Mouse (Mus musculus) MEL (cell line): ENCODE data around the gene Fbn1. TPM values are rescaled to one million over a fixed set of nuclear protein-coding genes. Genes with fewer than 3 reads are reported as not detected.

Source experiments
- DNase-seq: peaks from one replicate; pipeline ENCODE4 v3.0.0; 2011; ENCODE audit warnings: low read depth, low spot score
- H3K27ac ChIP-seq: 2 replicates; pipeline ENCODE4 v1.5.1; 2012; ENCODE audit warnings: low read depth, mild to moderate bottlenecking, control low read depth, low read length, moderate library complexity; ENCODE audit not compliant: control insufficient read depth
- H3K27me3 ChIP-seq, 2 experiments: fragments of 150-350 bp in 1 of 2; sonication (generic) in 1 of 2; 2 replicates each; pipeline ENCODE4 v1.6.1; 2012; ENCODE audit warnings: low read length in 2 of 2, mild to moderate bottlenecking in 2 of 2, improper control_type of control experiment in 1 of 2, moderate library complexity in 1 of 2; ENCODE audit not compliant: insufficient read depth in 2 of 2, control insufficient read depth in 1 of 2
- H3K36me3 ChIP-seq, 2 experiments: 2 replicates each; pipeline ENCODE4 v1.6.1; 2012 to 2014; ENCODE audit warnings: low read length in 2 of 2, improper control_type of control experiment in 1 of 2, inconsistent platforms in 1 of 2, mild to moderate bottlenecking in 1 of 2; ENCODE audit not compliant: insufficient read depth in 2 of 2, control insufficient read depth in 1 of 2
- H3K4me1 ChIP-seq, 2 experiments: fragments of 150-350 bp in 1 of 2; sonication (generic) in 1 of 2; 2 replicates each; pipeline ENCODE4 v1.6.1; 2012; ENCODE audit warnings: low read length in 2 of 2, improper control_type of control experiment in 1 of 2, mild to moderate bottlenecking in 1 of 2; ENCODE audit not compliant: insufficient read depth in 2 of 2, control insufficient read depth in 1 of 2
- H3K4me3 ChIP-seq, 2 experiments: fragments of 150-350 bp in 1 of 2; sonication (generic) in 1 of 2; 2 replicates each; pipeline ENCODE4 v1.5.1; 2012; ENCODE audit warnings: low read depth in 2 of 2, low read length in 2 of 2, mild to moderate bottlenecking in 2 of 2, moderate library complexity in 2 of 2, control low read depth in 1 of 2, improper control_type of control experiment in 1 of 2; ENCODE audit not compliant: control insufficient read depth in 1 of 2, insufficient read depth in 1 of 2
- H3K79me2 ChIP-seq: 2 replicates; pipeline ENCODE4 v1.6.1; 2012; ENCODE audit warnings: mild to moderate bottlenecking, low read length, moderate library complexity; ENCODE audit not compliant: control insufficient read depth, poor library complexity, insufficient read depth
- H3K9ac ChIP-seq: 2 replicates; pipeline ENCODE4 v1.6.1; 2012; ENCODE audit warnings: low read depth, mild to moderate bottlenecking, control low read depth, low read length, moderate library complexity; ENCODE audit not compliant: control insufficient read depth, poor library complexity, severe bottlenecking
- H3K9me3 ChIP-seq: fragments of 150-350 bp; sonication (generic); replicated peaks from 2 replicates; pipeline ENCODE4 v1.6.1; 2012; ENCODE audit warnings: mild to moderate bottlenecking, low read length, improper control_type of control experiment, moderate library complexity; ENCODE audit not compliant: insufficient read depth
- CHD1 ChIP-seq: IDR thresholded peaks from 2 replicates; pipeline ENCODE4 v1.6.1; 2012; ENCODE audit warnings: low read depth, mild to moderate bottlenecking, inconsistent platforms, low read length, improper control_type of control experiment
- CHD2 ChIP-seq: IDR thresholded peaks from 2 replicates; pipeline ENCODE4 v1.6.1; 2011; ENCODE audit warnings: low read length, improper control_type of control experiment
- CTCF ChIP-seq, 3 experiments: IDR thresholded peaks in 2 of 3; conservative IDR thresholded peaks in 1 of 3; 2 replicates each; pipeline ENCODE4 v1.5.1; 2011 to 2012; ENCODE audit warnings: low read length in 3 of 3, low read depth in 2 of 3, mild to moderate bottlenecking in 2 of 3, improper control_type of control experiment in 1 of 3, inconsistent platforms in 1 of 3, mixed read lengths in 1 of 3, moderate library complexity in 1 of 3; ENCODE audit not compliant: control insufficient read depth in 1 of 3, insufficient read depth in 1 of 3, poor library complexity in 1 of 3, severe bottlenecking in 1 of 3
- E2F4 ChIP-seq: IDR thresholded peaks from 2 replicates; pipeline ENCODE4 v1.6.1; 2011; ENCODE audit warnings: low read depth, low read length, improper control_type of control experiment, borderline replicate concordance
- ETS1 ChIP-seq: IDR thresholded peaks from 2 replicates; pipeline ENCODE4 v1.6.1; 2012; ENCODE audit warnings: low read depth, mild to moderate bottlenecking, inconsistent platforms, low read length, improper control_type of control experiment, moderate library complexity
- GABPA ChIP-seq: IDR thresholded peaks from 2 replicates; pipeline ENCODE4 v1.6.1; 2012; ENCODE audit warnings: low read depth, mild to moderate bottlenecking, inconsistent platforms, low read length, improper control_type of control experiment, moderate library complexity
- HCFC1 ChIP-seq: IDR thresholded peaks from 2 replicates; pipeline ENCODE4 v1.6.1; 2012; ENCODE audit warnings: low read depth, mild to moderate bottlenecking, inconsistent platforms, low read length, improper control_type of control experiment, moderate library complexity
- JUND ChIP-seq: IDR thresholded peaks from 2 replicates; pipeline ENCODE4 v1.6.1; 2011; ENCODE audit warnings: low read depth, mild to moderate bottlenecking, improper control_type of control experiment, low read length
- MAFK ChIP-seq: IDR thresholded peaks from 2 replicates; pipeline ENCODE4 v1.6.1; 2011; ENCODE audit warnings: low read depth, mild to moderate bottlenecking, low read length, improper control_type of control experiment, borderline replicate concordance
- MAX ChIP-seq: IDR thresholded peaks from 2 replicates; pipeline ENCODE4 v1.6.1; 2011; ENCODE audit warnings: low read length, improper control_type of control experiment
- MAZ ChIP-seq: IDR thresholded peaks from 2 replicates; pipeline ENCODE4 v1.6.1; 2012; ENCODE audit warnings: low read depth, mild to moderate bottlenecking, inconsistent platforms, low read length, improper control_type of control experiment
- MEF2A ChIP-seq: IDR thresholded peaks from 2 replicates; pipeline ENCODE4 v1.6.1; 2014; ENCODE audit warnings: low read depth, mild to moderate bottlenecking, inconsistent platforms, low read length, improper control_type of control experiment; ENCODE audit not compliant: poor library complexity, insufficient replicate concordance, severe bottlenecking; ENCODE audit errors: extremely low read depth
- MXI1 ChIP-seq: IDR thresholded peaks from 2 replicates; pipeline ENCODE4 v1.6.1; 2011; ENCODE audit warnings: mild to moderate bottlenecking, low read depth, low read length, improper control_type of control experiment
- MYB ChIP-seq: IDR thresholded peaks from 2 replicates; pipeline ENCODE4 v1.6.1; 2011; ENCODE audit warnings: mild to moderate bottlenecking, low read depth, low read length, improper control_type of control experiment
- MYC ChIP-seq: IDR thresholded peaks from 2 replicates; pipeline ENCODE4 v1.6.1; 2011; ENCODE audit warnings: low read depth, mild to moderate bottlenecking, low read length, improper control_type of control experiment, moderate library complexity
- NELFE ChIP-seq: IDR thresholded peaks from 2 replicates; pipeline ENCODE4 v1.6.1; 2011; ENCODE audit warnings: low read depth, low read length, improper control_type of control experiment
- NRF1 ChIP-seq: IDR thresholded peaks from 2 replicates; pipeline ENCODE4 v1.6.1; 2014; ENCODE audit warnings: low read depth, mild to moderate bottlenecking, inconsistent platforms, low read length, improper control_type of control experiment, moderate library complexity; ENCODE audit not compliant: poor library complexity, insufficient read depth, severe bottlenecking
- POLR2A ChIP-seq, 2 experiments: IDR thresholded peaks; 2 replicates each; pipeline ENCODE4 v1.6.1; 2011 to 2012; ENCODE audit warnings: low read length in 2 of 2, mild to moderate bottlenecking in 2 of 2, control low read depth in 1 of 2, improper control_type of control experiment in 1 of 2, low read depth in 1 of 2, moderate library complexity in 1 of 2; ENCODE audit not compliant: control insufficient read depth in 1 of 2, insufficient read depth in 1 of 2, poor library complexity in 1 of 2
- POLR2AphosphoS2 ChIP-seq: IDR thresholded peaks from 2 replicates; pipeline ENCODE4 v1.6.1; 2011; ENCODE audit warnings: low read length, improper control_type of control experiment
- POLR2AphosphoS5 ChIP-seq: IDR thresholded peaks from 2 replicates; pipeline ENCODE4 v1.6.1; 2012; ENCODE audit warnings: low read depth, borderline replicate concordance, mild to moderate bottlenecking, inconsistent platforms, low read length, moderate library complexity, mixed read lengths
- RAD21 ChIP-seq: IDR thresholded peaks from 2 replicates; pipeline ENCODE4 v1.6.1; 2011; ENCODE audit warnings: mild to moderate bottlenecking, low read depth, low read length, improper control_type of control experiment
- SIN3A ChIP-seq: IDR thresholded peaks from 2 replicates; pipeline ENCODE4 v1.6.1; 2012; ENCODE audit warnings: low read length, improper control_type of control experiment, inconsistent platforms
- SMC3 ChIP-seq: IDR thresholded peaks from 2 replicates; pipeline ENCODE4 v1.6.1; 2011; ENCODE audit warnings: low read depth, low read length, improper control_type of control experiment
- TAL1 ChIP-seq: IDR thresholded peaks from 2 replicates; pipeline ENCODE4 v1.6.1; 2012; ENCODE audit warnings: mild to moderate bottlenecking, inconsistent platforms, low read length, moderate library complexity, mixed read lengths
- TBP ChIP-seq: IDR thresholded peaks from 2 replicates; pipeline ENCODE4 v1.8.0; 2011; ENCODE audit warnings: low read depth, low read length, improper control_type of control experiment
- UBTF ChIP-seq: IDR thresholded peaks from 2 replicates; pipeline ENCODE4 v1.6.1; 2012; ENCODE audit warnings: low read depth, mild to moderate bottlenecking, inconsistent platforms, low read length, improper control_type of control experiment, moderate library complexity, borderline replicate concordance; ENCODE audit not compliant: insufficient read depth
- USF1 ChIP-seq: IDR thresholded peaks from 2 replicates; pipeline ENCODE4 v1.6.1; 2014; ENCODE audit warnings: low read depth, mild to moderate bottlenecking, inconsistent platforms, low read length, improper control_type of control experiment, moderate library complexity
- ZC3H11A ChIP-seq: IDR thresholded peaks from 2 replicates; pipeline ENCODE4 v1.6.1; 2012; ENCODE audit warnings: low read depth, mild to moderate bottlenecking, inconsistent platforms, low read length, improper control_type of control experiment
- ZKSCAN1 ChIP-seq: IDR thresholded peaks from 2 replicates; pipeline ENCODE4 v1.6.1; 2012; ENCODE audit warnings: low read depth, mild to moderate bottlenecking, inconsistent platforms, low read length, improper control_type of control experiment, moderate library complexity
- ZMIZ1 ChIP-seq: IDR thresholded peaks from 2 replicates; pipeline ENCODE4 v1.6.1; 2012; ENCODE audit warnings: low read depth, mild to moderate bottlenecking, inconsistent platforms, low read length, improper control_type of control experiment, moderate library complexity
- polyA plus RNA-seq, 2 experiments: library from polyadenylated mRNA; stranded (reverse) in 1 of 2; unstranded in 1 of 2; fragments of >175 nt in 1 of 2; fragments of >200 nt in 1 of 2; gene quantifications; 2 replicates each; pipeline versions ENCODE4 v1.2.1 to v1.2.4; 2012; ENCODE audit warnings: low replicate concordance in 2 of 2, low read depth in 1 of 2; ENCODE audit not compliant: insufficient read length in 2 of 2, insufficient read depth in 1 of 2, missing spikeins in 1 of 2
- total RNA-seq: library from RNA; depleted of rRNA; stranded (reverse); fragments of 300-350 nt; gene quantifications from 2 replicates; pipeline ENCODE4 v1.2.3, GENCODE M21; 2012

Fbn1 gene
- total and polyA plus RNA-seq, 3 experiments = 0.01 TPM; not detected in 2

DNA sequence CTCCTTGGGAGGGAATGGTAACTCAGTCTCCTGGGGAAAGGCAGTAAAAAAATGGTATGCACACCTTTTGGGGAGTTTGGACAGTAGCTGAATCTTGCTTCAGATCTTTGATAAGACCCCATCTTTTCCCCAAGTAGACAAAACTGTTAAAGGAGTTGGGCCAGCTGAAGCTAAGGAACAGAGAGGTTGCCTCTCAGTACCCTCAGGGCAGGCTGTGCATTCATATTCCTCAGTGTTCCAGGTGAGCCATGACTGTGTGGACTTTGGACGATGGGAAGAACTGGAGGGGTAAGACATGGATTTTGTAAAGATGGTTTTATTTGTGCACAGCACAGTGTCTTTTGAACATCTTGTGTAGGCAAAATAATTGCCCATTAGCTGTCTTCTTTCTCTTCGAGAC, 247.5 kb downstream of the Fbn1 start:
- no peak for DNase-seq
- Histone ChIP-seq H3K4me3 (no peak overlapping the region), H3K36me3 (peaks cover 8 to 15% of the 10 kb centered on the region in 2 experiments), H3K27ac (no peak overlapping the region), H3K9ac (no peak overlapping the region), H3K27me3 (no peaks in the 10 kb centered on the region), H3K79me2 (peaks cover 1% of the 10 kb centered on the region; the same call in 1 of the 2 replicates), H3K4me1 (no peaks in the 10 kb centered on the region; a peak in 2 of 4 replicates), H3K9me3 (no peaks in the 10 kb centered on the region)
- TF ChIP-seq USF1 (no peak), CHD2 (no peak), ETS1 (no peak), NELFE (no peak), MAZ (no peak)

DNA sequence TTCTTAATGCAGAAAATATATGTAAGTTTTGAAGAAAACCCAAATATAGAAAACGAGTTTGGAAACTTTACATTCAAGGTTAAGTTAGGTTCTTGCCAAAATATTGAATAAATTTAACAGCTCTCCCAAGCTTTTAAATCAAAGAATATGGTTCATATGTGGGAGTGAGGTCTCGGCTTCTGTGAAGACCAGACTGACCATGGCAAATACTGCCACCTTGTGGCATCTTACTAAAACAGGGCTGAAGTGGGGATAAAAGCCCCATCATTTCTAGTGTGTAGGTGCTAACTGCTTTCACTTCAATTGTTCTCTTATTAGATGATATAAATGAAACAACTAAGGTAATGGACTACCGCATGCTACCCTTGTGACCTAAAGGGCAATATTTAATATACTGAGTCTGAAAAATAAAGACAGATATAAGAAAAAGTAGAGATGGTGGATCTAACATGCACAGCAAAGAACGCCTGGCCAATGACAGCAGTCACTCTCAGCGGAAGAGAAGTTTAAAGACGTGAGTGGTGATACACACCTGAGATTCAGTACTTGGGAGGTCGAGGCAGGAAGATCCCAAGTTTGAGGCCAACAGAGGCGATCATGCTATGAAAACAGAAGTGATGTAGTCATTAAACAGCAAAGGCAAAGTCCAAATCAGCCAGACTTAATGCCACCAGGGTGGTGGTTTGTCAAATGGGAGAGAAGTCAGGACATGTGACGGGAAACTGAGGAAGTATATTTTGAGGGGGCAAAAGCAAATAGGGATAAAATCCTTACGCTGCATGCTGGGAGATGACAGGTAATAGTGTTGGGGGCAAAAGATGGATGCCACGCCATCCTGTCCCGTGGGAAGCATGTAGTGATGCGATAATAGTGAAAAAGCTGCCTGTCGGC, 248.3 kb downstream of the Fbn1 start:
- H3K4me1 ChIP-seq = no peaks in the 10 kb centered on the region; a peak in 2 of 4 replicates
- no peaks in the 10 kb centered on the region for H3K27me3 ChIP-seq
- no peak overlapping the region for H3K4me3 ChIP-seq
- TF ChIP-seq POLR2AphosphoS5 (no peak), UBTF (no peak), CTCF (IDR thresholded peaks at IDR 0.05 in 2 of 3, conservative IDR thresholded peaks at IDR 0.05 in 1 of 3; ENCODE audit: control insufficient read depth in 1 of 3, insufficient read depth in 1 of 3, low read depth in 2 of 3, low read length in 3 of 3, poor library complexity in 1 of 3, severe bottlenecking in 1 of 3) (peak; percentile 55 to 69 (median 62)), E2F4 (no peak), MYC (no peak), NRF1 (no peak), TAL1 (no peak), JUND (no peak), TBP (no peak), MEF2A (no peak), MXI1 (no peak), POLR2AphosphoS2 (peak; percentile 66; the same call in 1 of the 2 replicates), USF1 (no peak), MYB (peak; percentile 4; the same call in 1 of the 2 replicates), MAFK (no peak), HCFC1 (no peak), POLR2A (IDR thresholded peaks at IDR 0.05; ENCODE audit: control insufficient read depth in 1 of 2, insufficient read depth in 1 of 2, low read depth in 1 of 2, low read length in 2 of 2, poor library complexity in 1 of 2) (no peak), ZMIZ1 (0 out of 2 replicates have a peak, but pooled peaks have one; percentile 61), CHD1 (no peak), GABPA (no peak), ZC3H11A (no peak), MAX (no peak), ZKSCAN1 (no peak), RAD21 (peak; percentile 47), SMC3 (peak; percentile 36), MAZ (no peak), ETS1 (no peak), SIN3A (no peak), NELFE (no peak)
- no peak overlapping the region for H3K27ac ChIP-seq
- no peaks in the 10 kb centered on the region for H3K9me3 ChIP-seq
- H3K79me2 ChIP-seq = peaks cover 1% of the 10 kb centered on the region; the same call in 1 of the 2 replicates
- H3K9ac ChIP-seq = no peak overlapping the region
- DNase-seq = peak; percentile 67
- peaks cover 10 to 18% of the 10 kb centered on the region in 2 experiments for H3K36me3 ChIP-seq
